Mouse (Mus musculus) urinary bladder, postnatal 4 days (tissue): ENCODE measurements around the gene Nxnl1.

Experiments
- DNase-seq, 2 experiments: peaks; one replicate each; pipeline ENCODE4 v3.0.0; 2021 to 2022; ENCODE audit warnings: low spot score in 2 of 2

The Nxnl1 gene

DNA sequence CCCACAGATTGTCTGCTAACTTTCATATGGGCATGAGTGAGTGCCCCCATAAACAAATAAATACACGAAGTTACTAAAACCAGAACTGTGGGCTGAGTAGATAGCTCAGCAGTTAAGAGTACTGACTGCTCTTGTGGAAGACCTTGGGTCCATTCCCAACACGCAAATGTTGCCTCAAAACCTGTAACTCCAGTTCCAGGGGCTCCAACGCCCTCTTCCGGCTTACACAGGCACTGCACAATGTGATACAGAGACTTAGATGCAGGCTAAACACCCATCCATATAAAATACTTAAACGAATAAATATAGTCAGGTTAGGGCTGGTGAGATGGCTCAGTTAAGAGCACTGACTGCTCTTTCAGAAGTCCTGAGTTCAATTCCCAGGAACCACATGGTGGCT, 51.4 kb downstream of the Nxnl1 start:
- DNase-seq, result no peak

- DNase-seq, result no peak
These were observed 53.2 kb downstream of the Nxnl1 start for GRCm38 (mm10) chr8:71513018-71513754.

- no peak for DNase-seq
These were observed 54.8 kb downstream of the Nxnl1 start, which contains the start of gene Plvap for GRCm38 (mm10) chr8:71511644-71512043. Gene Plvap, minus strand, starts transcription at chr8:71511752.
